Mouse (Mus musculus): Measurements from ENCODE around the gene Pdk4. TPM values are rescaled to one million over a fixed set of nuclear protein-coding genes. Genes with fewer than 3 reads are reported as not detected.

Gene Pdk4
- total RNA-seq (2022): 100 to 1,000 TPM; 401 to 730 (median 519) TPM

GRCm38 (mm10) chr6:5495961-5496853 lies at the start of gene Pdk4:
TSS of gene Pdk4 (minus strand) at chr6:5496309.
- DNase-seq (ENCODE audit: low spot score in 2 of 2): peak; percentile 90 to 95

GRCm38 (mm10) chr6:5537855-5538365 lies 41.8 kb upstream of the Pdk4 start:
- no peak for DNase-seq (ENCODE audit: low spot score in 2 of 2)

GRCm38 (mm10) chr6:5535754-5536153 lies 39.6 kb upstream of the Pdk4 start:
- DNase-seq (ENCODE audit: low spot score in 2 of 2): no peak

GRCm38 (mm10) chr6:5517091-5517490 lies 21.0 kb upstream of the Pdk4 start:
- DNase-seq (ENCODE audit: low spot score in 2 of 2): no peak

- DNase-seq (ENCODE audit: low spot score in 2 of 2): peak; percentile 40 to 59
Observed at GRCm38 (mm10) chr6:5509757-5510156, 13.6 kb upstream of the Pdk4 start.

- DNase-seq (ENCODE audit: low spot score in 2 of 2): peak; percentile 66 to 79
Observed at GRCm38 (mm10) chr6:5509303-5509702, 13.2 kb upstream of the Pdk4 start.

GRCm38 (mm10) chr6:5507821-5508220 lies 11.7 kb upstream of the Pdk4 start:
- DNase-seq (ENCODE audit: low spot score in 2 of 2): no peak

GRCm38 (mm10) chr6:5506271-5506670 lies 10.2 kb upstream of the Pdk4 start:
- DNase-seq (ENCODE audit: low spot score in 2 of 2): no peak

- no peak for DNase-seq (ENCODE audit: low spot score in 2 of 2)
Observed at GRCm38 (mm10) chr6:5502810-5503209, 6.7 kb upstream of the Pdk4 start.

- DNase-seq (ENCODE audit: low spot score in 2 of 2): no peak
Observed at GRCm38 (mm10) chr6:5501551-5501950, 5.4 kb upstream of the Pdk4 start.

- DNase-seq (ENCODE audit: low spot score in 2 of 2): no peak
Observed at GRCm38 (mm10) chr6:5498740-5499139, 2.6 kb upstream of the Pdk4 start.

- no peak for DNase-seq (ENCODE audit: low spot score in 2 of 2)
Observed at GRCm38 (mm10) chr6:5496854-5497235, 736 bp upstream of the Pdk4 start.

- no peak for DNase-seq (ENCODE audit: low spot score in 2 of 2)
Observed at GRCm38 (mm10) chr6:5485028-5485427, 11.1 kb downstream of the Pdk4 start.

GRCm38 (mm10) chr6:5482270-5482783 lies 13.8 kb downstream of the Pdk4 start:
- DNase-seq (ENCODE audit: low spot score in 2 of 2): no peak

GRCm38 (mm10) chr6:5481066-5481465 lies 15.0 kb downstream of the Pdk4 start:
- DNase-seq (ENCODE audit: low spot score in 2 of 2): no peak

GRCm38 (mm10) chr6:5474021-5474420 lies 22.1 kb downstream of the Pdk4 start:
- DNase-seq (ENCODE audit: low spot score in 2 of 2): no peak

GRCm38 (mm10) chr6:5472692-5473091 lies 23.4 kb downstream of the Pdk4 start:
- DNase-seq (ENCODE audit: low spot score in 2 of 2): no peak

- no peak for DNase-seq (ENCODE audit: low spot score in 2 of 2)
Observed at GRCm38 (mm10) chr6:5470480-5471318, 25.4 kb downstream of the Pdk4 start.

GRCm38 (mm10) chr6:5455836-5456235 lies 40.3 kb downstream of the Pdk4 start:
- DNase-seq (ENCODE audit: low spot score in 2 of 2): no peak

- DNase-seq (ENCODE audit: low spot score in 2 of 2): no peak
Observed at GRCm38 (mm10) chr6:5449878-5450277, 46.2 kb downstream of the Pdk4 start.

- no peak for DNase-seq (ENCODE audit: low spot score in 2 of 2)
Observed at GRCm38 (mm10) chr6:5448396-5448795, 47.7 kb downstream of the Pdk4 start.

- no peak for DNase-seq (ENCODE audit: low spot score in 2 of 2)
Observed at GRCm38 (mm10) chr6:5447546-5447945, 48.6 kb downstream of the Pdk4 start.
